Mouse (Mus musculus) E14TG2a.4 (cell line): ENCODE results near the gene Cyfip1.

ENCODE experiments used
- CTCF ChIP-seq: conservative IDR thresholded peaks from 2 replicates; pipeline ENCODE4 v1.5.1; 2014; ENCODE audit warnings: low read length
- NANOG ChIP-seq: IDR thresholded peaks from 2 replicates; pipeline ENCODE4 v1.6.1; 2014; ENCODE audit warnings: borderline replicate concordance, low read length, mixed read lengths
- POU5F1 ChIP-seq: IDR thresholded peaks from 2 replicates; pipeline ENCODE4 v1.6.1; 2014; ENCODE audit warnings: low read length, borderline replicate concordance

- TF ChIP-seq CTCF (no peak), POU5F1 (no peak), NANOG (no peak)
These were observed 16.2 kb downstream of the Cyfip1 start for GRCm38 (mm10) chr7:55857729-55858128.
